Mouse (Mus musculus) gastrocnemius, postnatal 10 days (tissue): Measurements from ENCODE around the gene Ncbp1. TPM values are rescaled to one million over a fixed set of nuclear protein-coding genes. Genes with fewer than 3 reads are reported as not detected.

Source experiments
- DNase-seq: peaks from one replicate; pipeline ENCODE4 v3.0.0; 2021; ENCODE audit warnings: mixed read lengths
- long read RNA-seq, 2 experiments: library from polyadenylated mRNA; stranded (forward); transcript quantifications; one replicate each; pipeline ENCODE4 v2.0.0; 2021
- total RNA-seq, 2 experiments: library from RNA; stranded (reverse); gene quantifications; 2 replicates each; pipeline ENCODE4 v1.2.3; 2021

Gene Ncbp1
- total RNA-seq = 10 to 100 TPM; 17.0 to 21.3 TPM
- long read RNA-seq, experiment 1, transcript Ncbp1-201 (23 exons, 3,010 nt) = major isoform, 19 of 24 reads
- long read RNA-seq, experiment 1, partial matches to known transcripts = 3 of 24 reads
- long read RNA-seq, experiment 1, other reads (novel, unspliced or antisense) = 2 of 24 reads
- long read RNA-seq, experiment 2, transcript Ncbp1-201 (23 exons, 3,010 nt) = major isoform, 10 of 14 reads
- long read RNA-seq, experiment 2, partial matches to known transcripts = 3 of 14 reads
- long read RNA-seq, experiment 2, other reads (novel, unspliced or antisense) = 1 of 14 reads

- DNase-seq = peak; percentile 93
Observed at GRCm38 (mm10) chr4:46138287-46139222, at the start of gene Ncbp1, which contains the start of gene Tstd2. Gene Ncbp1 (plus strand): TSS chr4:46138613. Gene Tstd2 (minus strand): TSS chr4:46138694.

GRCm38 (mm10) chr4:46089524-46090125 lies 48.8 kb upstream of the Ncbp1 start:
- no peak for DNase-seq

- no peak for DNase-seq
Observed at GRCm38 (mm10) chr4:46092429-46093076, 45.9 kb upstream of the Ncbp1 start.

- peak; percentile 45 for DNase-seq
Observed at GRCm38 (mm10) chr4:46094916-46095825, 43.2 kb upstream of the Ncbp1 start.

- DNase-seq = no peak
Observed at GRCm38 (mm10) chr4:46095826-46096159, 42.6 kb upstream of the Ncbp1 start.

- DNase-seq = no peak
Observed at GRCm38 (mm10) chr4:46096546-46096945, 41.9 kb upstream of the Ncbp1 start.

GRCm38 (mm10) chr4:46097591-46097990 lies 40.8 kb upstream of the Ncbp1 start:
- DNase-seq = no peak

- DNase-seq = no peak
Observed at GRCm38 (mm10) chr4:46099132-46099531, 39.3 kb upstream of the Ncbp1 start.

GRCm38 (mm10) chr4:46100539-46100938 lies 37.9 kb upstream of the Ncbp1 start:
- DNase-seq = no peak

- DNase-seq = no peak
Observed at GRCm38 (mm10) chr4:46101211-46101711, 37.2 kb upstream of the Ncbp1 start.

- no peak for DNase-seq
Observed at GRCm38 (mm10) chr4:46102078-46102769, 36.2 kb upstream of the Ncbp1 start.

GRCm38 (mm10) chr4:46110084-46110483 lies 28.3 kb upstream of the Ncbp1 start:
- no peak for DNase-seq

- no peak for DNase-seq
Observed at GRCm38 (mm10) chr4:46111361-46111760, 27.1 kb upstream of the Ncbp1 start.

GRCm38 (mm10) chr4:46115308-46115707 lies 23.1 kb upstream of the Ncbp1 start:
- no peak for DNase-seq

- DNase-seq = no peak
Observed at GRCm38 (mm10) chr4:46116544-46117175, 21.8 kb upstream of the Ncbp1 start.

- no peak for DNase-seq
Observed at GRCm38 (mm10) chr4:46117536-46117935, 20.9 kb upstream of the Ncbp1 start.

GRCm38 (mm10) chr4:46119514-46120094 lies 18.8 kb upstream of the Ncbp1 start:
- DNase-seq = no peak

- DNase-seq = no peak
Observed at GRCm38 (mm10) chr4:46120767-46121166, 17.6 kb upstream of the Ncbp1 start.

- DNase-seq = no peak
Observed at GRCm38 (mm10) chr4:46123358-46123757, 15.1 kb upstream of the Ncbp1 start.

GRCm38 (mm10) chr4:46126541-46126940 lies 11.9 kb upstream of the Ncbp1 start:
- DNase-seq = peak; percentile 72
